Mouse (Mus musculus) lung, embryonic 16.5 days (tissue): Measurements from ENCODE around the gene Lrba. TPM values are rescaled to one million over a fixed set of nuclear protein-coding genes. Genes with fewer than 3 reads are reported as not detected.

ENCODE experiments used
- ATAC-seq: fragments of 200-750 bp; cut with Nextera tagmentation; 2 replicates; pipeline ENCODE4 v1.8.0; 2017; ENCODE audit warnings: low read depth, mild to moderate bottlenecking, moderate library complexity
- H3K27ac ChIP-seq: fragments of 300-500 bp; sonication (generic); 2 replicates; pipeline ENCODE4 v1.5.1; 2014; ENCODE audit warnings: mild to moderate bottlenecking, control low read depth, low read length
- H3K27me3 ChIP-seq: fragments of 300-500 bp; sonication (generic); 2 replicates; pipeline ENCODE4 v1.6.1; 2014; ENCODE audit warnings: low read depth, low read length, mixed read lengths; ENCODE audit not compliant: control insufficient read depth, insufficient read depth
- H3K36me3 ChIP-seq: fragments of 300-500 bp; sonication (generic); 2 replicates; pipeline ENCODE4 v1.6.1; 2014; ENCODE audit warnings: low read length; ENCODE audit not compliant: control insufficient read depth, insufficient read depth
- H3K4me1 ChIP-seq: fragments of 300-500 bp; sonication (generic); replicated peaks from 2 replicates; pipeline ENCODE4 v1.6.1; 2014; ENCODE audit warnings: low read length, mixed read lengths; ENCODE audit not compliant: control insufficient read depth, insufficient read depth
- H3K4me2 ChIP-seq: fragments of 300-500 bp; sonication (generic); 2 replicates; pipeline ENCODE4 v1.6.1; 2014; ENCODE audit warnings: low read depth, low read length, control low read depth
- H3K4me3 ChIP-seq: fragments of 300-500 bp; sonication (generic); 2 replicates; pipeline ENCODE4 v1.5.1; 2014; ENCODE audit warnings: mild to moderate bottlenecking, low read length, control low read depth
- H3K9ac ChIP-seq: fragments of 300-500 bp; sonication (generic); 2 replicates; pipeline ENCODE4 v1.6.1; 2014; ENCODE audit warnings: low read length, control low read depth
- H3K9me3 ChIP-seq: fragments of 300-500 bp; sonication (generic); 2 replicates; pipeline ENCODE4 v1.6.1; 2016; ENCODE audit warnings: low read length; ENCODE audit not compliant: control insufficient read depth
- WGBS: fragments of 180-500 bp; shearing (Covaris S2); extraction: QIAGEN DNeasy Blood & Tissue Kit; methylation state at CpG from one replicate; pipeline ENCODE4 v1.1.7; 2014; 5-methylcytosine and 5-hydroxymethylcytosine counted together
- polyA plus RNA-seq: library from polyadenylated mRNA; unstranded; fragments of >200 nt; fragmentation: Nextera tagmentation; extraction: Ambion mirVana; gene quantifications from 2 replicates; pipeline ENCODE4 v1.2.1, GENCODE M21; 2015

The Lrba gene
- polyA plus RNA-seq, 1 experiment from 2014 or later = 3.4 TPM

DNA sequence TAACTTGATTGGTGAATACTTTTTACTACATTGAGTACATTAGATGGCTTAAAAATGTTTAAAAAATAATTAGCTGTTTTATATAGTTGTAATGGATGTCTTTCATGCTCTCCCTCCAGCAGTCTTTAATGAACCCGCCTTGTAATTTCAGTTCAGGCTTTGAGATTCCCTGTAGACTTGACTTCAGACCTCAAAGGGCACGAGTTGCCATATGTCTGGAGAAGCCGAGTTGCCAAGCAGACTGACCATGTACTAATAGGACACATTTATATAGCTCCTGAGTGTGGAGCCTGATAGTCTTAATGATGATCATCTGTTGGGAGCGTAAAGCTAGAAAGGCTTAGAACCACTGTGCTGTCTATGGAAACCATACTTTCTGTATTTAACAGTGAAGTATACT lies 161.8 kb downstream of the Lrba start:
- no peaks in the 10 kb centered on the region for H3K4me1 ChIP-seq
- no peak overlapping the region for H3K27ac ChIP-seq
- H3K9ac ChIP-seq = no peak overlapping the region
- H3K36me3 ChIP-seq = no peaks in the 10 kb centered on the region
- H3K4me2 ChIP-seq = no peak overlapping the region
- no peak for ATAC-seq
- no peaks in the 10 kb centered on the region for H3K27me3 ChIP-seq
- no peaks in the 10 kb centered on the region for H3K9me3 ChIP-seq
- H3K4me3 ChIP-seq = no peak overlapping the region
- 75% methylated on average over 4 of the region's 4 CpGs for WGBS

DNA sequence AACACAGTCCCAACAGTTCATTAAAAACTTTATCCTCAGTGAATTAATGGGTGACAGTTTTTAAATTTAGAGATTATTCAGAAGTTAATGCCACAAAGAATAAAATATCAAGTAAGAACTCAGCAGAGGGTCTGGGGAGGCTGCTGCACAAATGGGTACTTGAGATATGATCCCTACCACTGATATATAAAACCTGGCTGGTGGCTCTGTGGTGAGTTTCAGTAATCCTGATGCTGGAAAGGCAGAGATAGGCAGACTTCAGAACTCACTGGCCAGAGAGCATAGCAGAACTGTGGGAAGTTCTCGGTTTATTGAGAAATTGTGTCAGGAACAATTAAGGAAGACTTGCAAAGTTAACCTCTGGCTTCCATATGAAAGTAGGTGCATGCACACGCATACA lies 199.3 kb downstream of the Lrba start:
- WGBS = 85% methylated on average over 2 of the region's 2 CpGs
- Histone ChIP-seq H3K27ac (no peak overlapping the region), H3K36me3 (no peaks in the 10 kb centered on the region), H3K9me3 (no peaks in the 10 kb centered on the region), H3K4me3 (no peak overlapping the region), H3K9ac (no peak overlapping the region), H3K4me2 (no peak overlapping the region), H3K4me1 (no peaks in the 10 kb centered on the region), H3K27me3 (no peaks in the 10 kb centered on the region)
- ATAC-seq = no peak

GRCm38 (mm10) chr3:86426733-86427132 lies 202.3 kb downstream of the Lrba start:
- WGBS = 70% methylated on average over 1 of the region's 1 CpGs
- Histone ChIP-seq H3K4me1 (no peaks in the 10 kb centered on the region), H3K4me2 (no peak overlapping the region)

DNA sequence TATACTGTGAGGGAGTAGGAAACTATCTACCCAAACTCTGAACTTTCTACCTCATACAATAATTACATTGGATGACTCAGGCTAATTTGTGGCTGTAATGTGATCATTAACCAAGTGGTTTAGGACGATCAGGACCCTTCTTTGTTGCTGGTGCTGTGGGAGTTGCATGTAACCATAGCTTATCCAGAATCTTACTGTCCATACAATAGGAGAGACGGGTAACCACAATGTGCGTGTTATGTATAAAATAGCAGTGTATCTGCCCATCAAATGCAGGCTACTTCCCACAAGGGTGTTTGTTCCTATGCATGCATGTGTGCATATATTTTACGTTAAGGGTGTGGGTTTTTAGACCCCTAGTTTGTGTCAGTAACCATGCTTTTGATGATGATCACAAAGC lies 219.0 kb downstream of the Lrba start:
- H3K4me2 ChIP-seq = no peak overlapping the region
- no peaks in the 10 kb centered on the region for H3K27me3 ChIP-seq
- H3K27ac ChIP-seq = no peak overlapping the region
- H3K9me3 ChIP-seq = no peaks in the 10 kb centered on the region
- H3K9ac ChIP-seq = no peak overlapping the region
- no peaks in the 10 kb centered on the region for H3K4me1 ChIP-seq
- H3K36me3 ChIP-seq = no peaks in the 10 kb centered on the region
- no peak for ATAC-seq
- no peak overlapping the region for H3K4me3 ChIP-seq
- 78% methylated on average over 4 of the region's 4 CpGs for WGBS

More at GRCm38 (mm10) chr3:86426733-86427132, 202.3 kb downstream of the Lrba start:
- no peaks in the 10 kb centered on the region for H3K9me3 ChIP-seq
- no peak overlapping the region for H3K4me3 ChIP-seq
- H3K36me3 ChIP-seq = no peaks in the 10 kb centered on the region
- H3K9ac ChIP-seq = no peak overlapping the region
- no peak for ATAC-seq
- no peaks in the 10 kb centered on the region for H3K27me3 ChIP-seq
- H3K27ac ChIP-seq = no peak overlapping the region

DNA sequence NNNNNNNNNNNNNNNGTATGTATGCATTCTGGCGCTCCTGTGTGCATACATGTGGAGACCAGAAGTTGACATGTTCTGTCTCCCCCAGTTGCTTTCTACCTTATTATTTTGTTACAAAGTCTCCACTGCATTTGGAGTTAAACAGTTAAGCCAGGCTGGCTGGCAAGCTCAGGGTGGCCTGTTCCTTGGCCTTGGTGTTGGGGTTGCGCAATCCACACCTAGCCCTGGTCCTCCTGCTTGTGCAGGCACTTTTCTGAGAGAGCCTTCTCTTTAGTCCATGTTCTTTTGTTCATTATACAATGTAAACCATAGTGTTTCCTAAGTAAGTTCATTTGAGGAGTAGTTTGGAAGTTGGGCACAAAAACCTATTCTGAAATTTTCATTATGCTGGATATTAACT lies 226.7 kb downstream of the Lrba start:
- no peak overlapping the region for H3K4me2 ChIP-seq
- 91% methylated on average over 2 of the region's 2 CpGs for WGBS
- no peaks in the 10 kb centered on the region for H3K27me3 ChIP-seq
- H3K4me1 ChIP-seq = no peaks in the 10 kb centered on the region
- H3K4me3 ChIP-seq = no peak overlapping the region
- H3K9me3 ChIP-seq = no peaks in the 10 kb centered on the region
- H3K36me3 ChIP-seq = no peaks in the 10 kb centered on the region
- H3K27ac ChIP-seq = no peak overlapping the region
- H3K9ac ChIP-seq = no peak overlapping the region
- no peak for ATAC-seq

DNA sequence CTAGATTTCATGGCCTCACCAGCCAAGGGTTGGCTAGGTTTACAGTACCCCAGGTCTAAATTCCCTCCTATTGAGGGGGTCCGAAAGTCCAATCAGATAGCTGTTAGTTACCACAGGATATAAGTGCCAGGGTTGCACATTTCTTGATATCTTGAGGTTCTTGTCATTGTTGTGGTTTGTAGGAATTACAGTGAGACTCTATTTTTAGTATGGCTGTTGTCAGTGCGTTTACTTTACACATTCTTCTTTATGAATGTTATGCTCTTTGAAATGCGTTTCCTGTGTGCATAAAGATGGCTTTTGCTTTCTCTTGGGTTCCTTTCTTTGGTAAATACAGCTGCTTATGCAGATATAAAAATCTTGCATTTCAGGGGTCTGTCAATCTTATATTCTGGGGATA lies 237.1 kb downstream of the Lrba start:
- H3K27ac ChIP-seq = no peak overlapping the region
- whole genome bisulfite sequencing = 39% methylated on average over 3 of the region's 3 CpGs
- H3K4me3 ChIP-seq = no peak overlapping the region
- H3K4me1 ChIP-seq = no peaks in the 10 kb centered on the region
- H3K9ac ChIP-seq = no peak overlapping the region
- no peak overlapping the region for H3K4me2 ChIP-seq
- H3K36me3 ChIP-seq = no peaks in the 10 kb centered on the region
- ATAC-seq = no peak
- no peaks in the 10 kb centered on the region for H3K27me3 ChIP-seq
- no peaks in the 10 kb centered on the region for H3K9me3 ChIP-seq

DNA sequence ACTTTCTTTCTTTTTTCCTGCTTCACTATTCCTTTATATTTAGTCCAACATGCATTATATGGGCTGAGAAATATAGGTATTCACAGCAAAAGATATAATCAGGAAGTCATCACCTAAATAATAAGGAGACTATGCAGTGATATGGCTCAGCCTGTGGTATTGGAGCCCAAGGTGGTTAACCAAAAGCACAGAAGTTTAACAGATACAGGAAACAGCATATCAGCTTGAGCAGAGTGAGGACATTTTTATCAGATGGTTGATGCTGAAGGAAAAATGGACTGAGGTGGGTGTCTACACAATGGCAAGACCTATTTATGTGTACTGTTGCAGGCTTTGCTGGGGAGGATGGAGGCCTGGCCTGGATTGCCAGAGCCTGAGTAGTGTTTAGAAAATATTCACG lies 265.5 kb downstream of the Lrba start:
- Histone ChIP-seq H3K4me3 (no peak overlapping the region), H3K9ac (no peak overlapping the region), H3K36me3 (no peaks in the 10 kb centered on the region), H3K9me3 (no peaks in the 10 kb centered on the region), H3K4me2 (no peak overlapping the region), H3K27me3 (no peaks in the 10 kb centered on the region), H3K4me1 (no peaks in the 10 kb centered on the region), H3K27ac (no peak overlapping the region)
- no peak for ATAC-seq
- 75% methylated on average over 1 of the region's 1 CpGs for WGBS

GRCm38 (mm10) chr3:86500586-86500985 lies 276.1 kb downstream of the Lrba start:
- H3K36me3 ChIP-seq = no peaks in the 10 kb centered on the region
- ATAC-seq = no peak
- H3K9me3 ChIP-seq = no peaks in the 10 kb centered on the region
- no peak overlapping the region for H3K4me3 ChIP-seq
- H3K27ac ChIP-seq = no peak overlapping the region
- no peaks in the 10 kb centered on the region for H3K27me3 ChIP-seq
- no peak overlapping the region for H3K9ac ChIP-seq
- H3K4me2 ChIP-seq = no peak overlapping the region
- no peaks in the 10 kb centered on the region for H3K4me1 ChIP-seq

GRCm38 (mm10) chr3:86518506-86519109 lies 294.1 kb downstream of the Lrba start:
- no peak overlapping the region for H3K27ac ChIP-seq
- WGBS = 64% methylated on average over 2 of the region's 2 CpGs

More at GRCm38 (mm10) chr3:86518506-86519109, 294.1 kb downstream of the Lrba start:
- Histone ChIP-seq H3K4me1 (no peaks in the 10 kb centered on the region), H3K9me3 (no peaks in the 10 kb centered on the region), H3K9ac (no peak overlapping the region), H3K4me2 (no peak overlapping the region), H3K4me3 (no peak overlapping the region), H3K36me3 (no peaks in the 10 kb centered on the region), H3K27me3 (no peaks in the 10 kb centered on the region)
- no peak for ATAC-seq
